Mouse (Mus musculus) adrenal gland (tissue): ENCODE results near the gene Tmem88b.

Experiments used
- intact Hi-C: fragments of 180-260 bp; cut with DNase I; formaldehyde crosslinking; loops from one replicate; pipeline ENCODE4 v1.15.1; 2025
- long read RNA-seq, 2 experiments: library from polyadenylated mRNA; unstranded; transcript quantifications; one replicate each; pipeline ENCODE4 v2.0.0; 2020; ENCODE audit warnings: borderline replicate concordance in 1 of 2; ENCODE audit not compliant: insufficient replicate concordance in 1 of 2

Tmem88b gene
- long read RNA-seq, experiment 1, result 0 reads
- long read RNA-seq, experiment 2, result 0 reads

DNA sequence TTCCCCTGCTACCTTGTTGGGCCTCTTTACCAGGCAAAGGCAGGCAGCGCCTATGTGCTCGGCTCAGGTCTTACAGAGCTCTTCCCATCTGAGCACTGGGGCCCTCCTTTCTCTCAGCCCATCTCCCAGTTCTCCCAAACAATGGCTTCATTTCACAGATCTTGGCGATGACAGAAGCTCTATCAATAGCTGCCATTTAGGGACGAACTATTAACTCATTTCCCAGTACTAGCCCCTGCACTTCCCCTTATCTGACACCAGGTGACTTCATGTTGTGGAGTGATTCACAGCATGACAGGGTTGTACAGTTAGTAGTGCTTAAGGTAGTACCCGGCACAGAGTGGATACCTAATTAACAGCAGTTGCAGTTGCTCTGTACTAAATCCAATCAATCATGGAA is at the start of gene Tmem88b:
TSS of gene Tmem88b (minus strand) at position 56 of the 400 bp plus-strand sequence.
- intact Hi-C loops, result no loop called here

- intact Hi-C loops, result no loop called here
Measured at GRCm38 (mm10) chr4:155833836-155834235, 48.2 kb upstream of the Tmem88b start.

- intact Hi-C loops, result no loop called here
Measured at GRCm38 (mm10) chr4:155833234-155833633, 47.6 kb upstream of the Tmem88b start.

GRCm38 (mm10) chr4:155832321-155832720 is 46.6 kb upstream of the Tmem88b start:
- intact Hi-C loops, result no loop called here

DNA sequence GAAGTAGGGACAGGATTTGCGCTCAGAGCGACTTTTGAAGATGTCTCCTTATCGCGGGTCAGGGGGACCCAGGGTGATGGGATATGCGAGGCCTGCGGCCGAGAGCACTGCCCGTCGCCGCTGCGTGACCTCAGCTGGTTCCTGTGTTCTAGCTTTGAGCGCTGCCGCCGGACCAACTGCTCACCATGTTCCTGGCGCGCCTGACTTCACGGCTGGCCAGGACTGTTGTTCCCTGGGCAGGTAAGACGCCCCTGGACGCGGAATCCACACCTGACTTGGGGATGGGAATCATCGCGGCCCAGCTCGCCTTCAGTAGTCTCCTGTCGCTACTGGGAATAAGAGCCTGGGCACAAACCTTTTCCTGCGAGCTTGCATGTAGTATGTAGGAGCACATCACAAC is 46.2 kb upstream of the Tmem88b start:
- intact Hi-C loops, result no loop called here

- intact Hi-C loops, result no loop called here
Measured at GRCm38 (mm10) chr4:155831205-155831766, 45.6 kb upstream of the Tmem88b start, which contains the start of gene Aurkaip1. TSS of gene Aurkaip1 (plus strand) at chr4:155831272.

DNA sequence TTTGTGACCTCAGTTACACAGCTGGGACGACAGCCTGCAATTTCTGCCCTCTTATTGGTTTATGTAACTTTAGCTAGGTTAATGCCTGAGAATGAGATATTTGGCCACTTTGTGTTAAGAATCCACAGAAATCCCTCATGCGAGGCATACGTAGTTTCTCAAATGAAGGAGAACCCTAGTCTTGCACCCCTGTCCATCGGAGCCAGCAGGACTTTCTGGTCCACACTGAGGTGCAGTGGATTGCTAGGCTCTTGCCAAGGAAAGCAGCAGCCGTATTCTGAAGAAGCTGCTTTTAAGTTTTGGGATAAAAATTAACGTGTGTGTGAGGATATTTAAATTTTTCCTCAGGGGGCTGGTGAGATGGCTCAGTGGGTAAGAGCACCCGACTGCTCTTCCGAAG is 44.9 kb upstream of the Tmem88b start:
- intact Hi-C loops, result no loop called here

DNA sequence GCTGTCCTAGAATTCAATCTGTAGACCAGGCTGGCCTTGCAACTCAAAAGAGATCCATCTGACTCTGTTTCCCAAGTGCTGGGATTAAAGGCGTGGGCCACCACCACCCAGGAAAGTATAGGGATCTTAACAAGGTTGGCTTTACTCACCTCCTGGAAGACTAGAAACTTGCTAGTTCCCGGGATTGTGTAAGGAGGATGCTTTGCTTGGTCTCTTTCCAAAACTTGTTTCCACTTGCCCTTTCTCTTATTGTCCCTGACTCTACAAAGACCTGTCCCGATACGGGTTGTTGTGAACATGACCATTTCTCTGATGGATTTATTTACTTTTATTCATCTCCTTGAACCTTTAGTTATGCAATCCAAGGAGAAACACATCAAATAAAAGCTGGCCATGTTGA is 44.2 kb upstream of the Tmem88b start:
- intact Hi-C loops, result no loop called here

GRCm38 (mm10) chr4:155823443-155823842 is 37.8 kb upstream of the Tmem88b start:
- intact Hi-C loops, result no loop called here

- intact Hi-C loops, result no loop called here
Measured at GRCm38 (mm10) chr4:155821025-155821424, 35.4 kb upstream of the Tmem88b start.

- intact Hi-C loops, result no loop called here
Measured at GRCm38 (mm10) chr4:155817533-155817932, 31.9 kb upstream of the Tmem88b start.

DNA sequence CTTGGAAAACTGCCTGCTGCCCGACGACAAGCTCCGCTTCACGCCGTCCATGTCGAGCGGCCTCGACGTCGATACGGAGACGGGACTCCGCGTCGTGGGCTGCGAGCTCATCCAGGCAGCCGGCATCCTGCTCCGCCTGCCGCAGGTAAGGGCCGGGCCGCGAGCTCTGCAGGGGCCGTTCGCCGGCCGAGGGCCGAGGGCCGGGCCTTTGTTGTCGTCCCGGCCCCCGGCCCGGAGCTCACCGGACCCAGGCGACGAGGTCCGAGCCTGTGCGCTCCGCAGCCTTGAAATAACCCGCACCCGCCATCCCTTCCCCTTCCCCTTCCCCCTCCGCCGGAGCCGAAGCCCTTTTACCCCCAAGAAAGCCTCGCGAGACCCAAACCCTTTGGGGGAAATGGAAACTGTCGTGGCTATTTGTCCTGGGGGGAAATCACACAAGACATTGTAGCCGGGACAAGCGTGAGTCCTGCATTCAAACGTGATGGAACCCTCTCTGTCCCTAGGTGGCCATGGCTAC is 27.0 kb upstream of the Tmem88b start:
- intact Hi-C loops, result no loop called here

DNA sequence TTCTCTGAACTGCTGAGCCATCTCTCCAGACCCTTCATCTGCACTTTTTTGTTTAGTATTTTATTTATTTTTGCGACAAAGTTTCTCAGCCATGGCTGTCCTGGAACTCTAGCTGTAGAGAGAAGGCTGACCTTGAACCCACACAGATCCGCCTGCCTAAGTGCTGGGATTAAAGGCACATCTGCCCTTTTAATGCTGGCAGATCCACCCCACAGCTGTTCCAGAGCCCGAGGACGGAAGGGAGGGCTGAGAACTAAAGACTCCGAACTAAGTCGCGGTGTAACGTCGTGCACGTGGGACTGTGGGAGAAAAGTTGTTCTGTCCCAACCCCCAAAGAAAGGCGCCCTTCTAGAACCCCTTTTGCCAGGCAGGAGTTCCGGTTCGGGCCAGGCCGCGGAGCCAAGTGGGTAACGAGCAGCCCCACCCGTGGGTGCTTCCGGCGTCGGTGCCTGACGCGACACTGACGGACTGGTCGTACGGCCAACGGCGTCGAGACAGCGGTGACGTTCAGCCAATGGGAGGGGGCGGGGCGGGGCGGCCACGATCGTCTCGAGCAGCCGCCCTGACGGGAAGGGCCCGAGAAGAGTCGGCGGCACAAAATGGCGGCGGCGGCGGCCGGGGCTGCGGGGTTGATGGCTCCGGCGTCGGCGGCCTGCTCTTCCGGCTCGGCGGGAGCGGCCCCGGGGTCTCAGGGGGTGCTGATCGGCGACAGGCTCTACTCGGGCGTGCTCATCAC is 26.4 kb upstream of the Tmem88b start, which contains the start of gene Ccnl2:
TSS of gene Ccnl2 (plus strand) at position 561 of the 736 bp plus-strand sequence.
- intact Hi-C loops, result no loop called here

GRCm38 (mm10) chr4:155807841-155808240 is 22.2 kb upstream of the Tmem88b start:
- intact Hi-C loops, result no loop called here

- intact Hi-C loops, result no loop called here
Measured at GRCm38 (mm10) chr4:155803340-155804041, 17.8 kb upstream of the Tmem88b start.

DNA sequence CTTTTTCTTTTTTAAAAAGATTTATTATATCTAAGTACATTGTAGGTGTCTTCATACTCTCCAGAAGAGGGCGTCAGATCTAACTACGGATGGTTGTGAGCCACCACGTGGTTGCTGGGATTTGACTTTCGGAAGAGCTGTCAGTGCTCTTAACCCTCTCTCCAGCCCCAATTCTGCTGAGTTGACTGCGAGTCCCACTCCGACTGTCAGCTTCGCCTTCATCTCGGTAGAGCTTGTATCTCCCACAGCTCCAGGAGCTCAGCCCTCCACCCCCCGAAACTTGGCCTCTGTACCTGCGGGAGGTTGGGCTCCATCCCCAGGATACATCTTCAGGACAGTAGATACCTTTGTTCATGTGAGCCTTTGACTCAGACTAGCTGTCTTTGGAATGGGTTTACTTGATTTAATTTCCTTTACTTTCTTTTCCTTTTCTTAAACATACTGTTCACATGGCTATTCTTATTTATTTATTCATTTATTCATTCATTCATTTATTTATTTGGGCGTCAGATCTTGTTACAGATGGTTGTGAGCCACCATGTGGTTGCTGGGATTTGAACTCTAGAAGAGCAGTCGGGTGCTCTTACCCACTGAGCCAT is 17.2 kb upstream of the Tmem88b start, which contains the start of gene Mrpl20:
TSS of gene Mrpl20 (plus strand) at position 138 of the 599 bp plus-strand sequence.
- intact Hi-C loops, result no loop called here

DNA sequence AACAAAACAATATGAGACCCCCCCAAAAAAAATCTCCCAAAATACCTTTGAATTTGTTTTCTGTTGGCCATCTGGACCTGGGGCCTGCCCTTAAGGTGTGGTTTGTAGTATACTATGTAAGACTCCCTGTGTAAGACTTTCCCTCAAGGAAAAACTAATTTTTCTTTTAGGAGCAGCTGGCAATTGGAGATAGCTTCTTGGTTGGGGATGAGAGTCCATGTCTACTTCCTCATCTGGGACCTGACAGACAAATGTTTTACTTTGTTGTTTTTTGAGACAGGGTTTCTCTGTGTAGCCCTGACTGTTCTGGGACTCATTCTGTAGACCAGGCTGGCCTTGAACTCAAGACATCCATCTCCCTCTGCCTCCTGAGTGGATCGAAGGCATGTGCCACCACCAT is 16.4 kb upstream of the Tmem88b start:
- intact Hi-C loops, result no loop called here

GRCm38 (mm10) chr4:155793730-155794129 is 8.1 kb upstream of the Tmem88b start:
- intact Hi-C loops, result no loop called here

- intact Hi-C loops, result no loop called here
Measured at GRCm38 (mm10) chr4:155791240-155791933, 5.7 kb upstream of the Tmem88b start.

DNA sequence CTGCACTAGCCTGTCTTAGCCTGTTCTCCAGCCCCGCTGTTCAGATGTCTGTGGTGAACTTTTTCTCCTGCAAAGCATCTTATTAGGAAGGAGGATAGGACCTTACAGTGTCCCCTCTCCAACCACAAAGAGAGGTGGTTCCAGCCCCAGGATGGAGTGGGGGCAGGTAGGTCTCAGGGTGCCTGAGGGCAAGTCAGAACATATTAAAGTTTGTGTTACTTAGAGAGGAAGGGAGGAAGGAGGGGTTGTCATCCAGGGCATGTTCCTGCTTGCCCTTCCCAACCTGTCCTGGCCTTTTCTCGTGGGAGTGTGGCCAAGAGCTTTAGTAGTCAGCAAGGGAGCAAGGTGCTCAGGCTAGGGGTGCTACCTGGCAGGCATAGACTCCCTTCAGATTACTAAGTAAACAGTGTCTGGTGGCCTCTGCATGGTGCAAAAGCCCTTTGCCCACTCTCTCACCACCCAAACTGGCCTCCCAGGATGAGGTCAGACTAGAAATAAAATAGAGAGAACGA is 5.0 kb upstream of the Tmem88b start:
- intact Hi-C loops, result no loop called here
